Mouse (Mus musculus): ENCODE measurements around the gene Ociad2.

DNA sequence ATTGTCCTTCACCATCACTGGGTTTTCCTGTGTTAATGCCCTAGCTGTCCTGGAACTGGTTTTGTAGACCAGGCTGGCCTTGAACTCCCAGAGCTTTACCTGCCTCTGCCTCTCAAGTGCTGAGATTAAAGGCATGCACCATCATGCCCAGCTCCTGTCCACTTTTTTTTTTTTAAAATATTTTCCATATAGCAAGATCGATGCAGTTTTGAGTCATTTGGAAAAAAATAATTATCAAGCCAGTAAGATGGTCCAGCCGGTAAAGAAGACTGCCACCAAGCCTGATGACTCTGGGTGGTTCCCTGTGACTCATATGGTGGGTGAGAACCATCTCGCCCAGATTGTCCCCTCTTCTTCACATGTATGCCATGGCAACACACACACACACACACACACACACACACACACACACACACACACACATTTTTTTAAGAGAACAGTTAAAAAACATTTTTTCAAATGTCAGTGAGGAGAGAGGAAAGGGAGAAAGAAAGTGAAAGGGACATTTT lies 55.3 kb downstream of the Ociad2 start:
- no peak for TF ChIP-seq CTCF (IDR thresholded peaks at IDR 0.05; ENCODE audit: control insufficient read depth, insufficient read depth, insufficient read length)
- no peak for TF ChIP-seq MYOD1 (IDR thresholded peaks at IDR 0.05; ENCODE audit: control insufficient read depth, insufficient read length, low read depth)
- no peak for TF ChIP-seq USF1 (IDR thresholded peaks at IDR 0.05; ENCODE audit: low read depth)
- no peak for TF ChIP-seq MYOG (IDR thresholded peaks at IDR 0.05; ENCODE audit: control insufficient read depth, extremely low read depth, insufficient read length)
- no peak for TF ChIP-seq MAX (IDR thresholded peaks at IDR 0.05)
